Mouse (Mus musculus): ENCODE data around the gene Foxp1. TPM values are rescaled to one million over a fixed set of nuclear protein-coding genes. Genes with fewer than 3 reads are reported as not detected.

The Foxp1 gene
- polyA plus RNA-seq, 1 experiment from 2014 or later: 121 TPM

- H3K27ac ChIP-seq (ENCODE audit: low read length): peak overlapping the region; percentile 82
- peak; percentile 89 for ATAC-seq
Observed at GRCm38 (mm10) chr6:99175377-99175776, 347.1 kb downstream of the Foxp1 start.

DNA sequence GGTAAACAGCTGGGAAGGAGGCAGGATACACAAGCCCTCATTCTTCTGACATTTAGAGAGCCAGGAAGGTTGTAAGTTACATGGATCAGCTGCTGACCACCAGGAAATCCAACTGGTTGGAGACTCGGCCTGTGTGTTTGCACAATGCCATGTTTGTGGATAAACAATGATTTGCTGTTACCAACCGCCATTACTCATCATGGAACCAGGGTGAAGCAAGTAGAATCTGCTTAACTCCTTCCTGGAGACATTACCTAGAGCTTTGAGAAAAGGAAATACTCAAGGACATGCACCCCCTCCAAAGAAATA, 348.7 kb downstream of the Foxp1 start:
- ATAC-seq: peak; percentile 30
- H3K27me3 ChIP-seq (replicated peaks; ENCODE audit: insufficient read depth, low read length): no peaks in the 10 kb centered on the region
- WGBS: 21% methylated on average over 2 of the region's 2 CpGs
- no peaks in the 10 kb centered on the region for H3K9me3 ChIP-seq (ENCODE audit: low read length)
- H3K4me2 ChIP-seq (replicated peaks; ENCODE audit: low read depth, low read length): 0 out of 2 replicates have a peak overlapping the region, but pooled peaks have one; percentile 47
- no peaks in the 10 kb centered on the region for H3K36me3 ChIP-seq (ENCODE audit: insufficient read depth, low read length)
- H3K27ac ChIP-seq (ENCODE audit: low read length): peak overlapping the region; percentile 95
- peak; percentile 87 for DNase-seq (ENCODE audit: low spot score)
- peaks cover 18% of the 10 kb centered on the region; the same call in 1 of the 2 replicates for H3K4me1 ChIP-seq (ENCODE audit: insufficient read depth, low read depth, low read length)
- H3K4me3 ChIP-seq (ENCODE audit: low read depth, low read length): no peak overlapping the region
- TF ChIP-seq CTCF (IDR thresholded peaks at IDR 0.05) (no peak), EP300 (IDR thresholded peaks at IDR 0.05) (no peak; the same call in 1 of the 2 replicates)
- no peak overlapping the region for H3K9ac ChIP-seq (replicated peaks; ENCODE audit: low read depth)

More at GRCm38 (mm10) chr6:99175377-99175776, 347.1 kb downstream of the Foxp1 start:
- Histone ChIP-seq H3K9ac (replicated peaks; ENCODE audit: low read depth) (no peak overlapping the region), H3K4me2 (replicated peaks; ENCODE audit: low read depth, low read length) (no peak overlapping the region), H3K9me3 (ENCODE audit: low read length) (no peaks in the 10 kb centered on the region), H3K36me3 (ENCODE audit: insufficient read depth, low read length) (no peaks in the 10 kb centered on the region), H3K27me3 (replicated peaks; ENCODE audit: insufficient read depth, low read length) (no peaks in the 10 kb centered on the region), H3K4me3 (ENCODE audit: low read depth, low read length) (no peak overlapping the region), H3K4me1 (ENCODE audit: insufficient read depth, low read depth, low read length) (peaks cover 18% of the 10 kb centered on the region; the same call in 1 of the 2 replicates)
- DNase-seq (ENCODE audit: low spot score): peak; percentile 95
- 36% methylated on average over 5 of the region's 5 CpGs for WGBS
- peak; percentile 100 for TF ChIP-seq EP300 (IDR thresholded peaks at IDR 0.05)
- no peak for TF ChIP-seq CTCF (IDR thresholded peaks at IDR 0.05)

DNA sequence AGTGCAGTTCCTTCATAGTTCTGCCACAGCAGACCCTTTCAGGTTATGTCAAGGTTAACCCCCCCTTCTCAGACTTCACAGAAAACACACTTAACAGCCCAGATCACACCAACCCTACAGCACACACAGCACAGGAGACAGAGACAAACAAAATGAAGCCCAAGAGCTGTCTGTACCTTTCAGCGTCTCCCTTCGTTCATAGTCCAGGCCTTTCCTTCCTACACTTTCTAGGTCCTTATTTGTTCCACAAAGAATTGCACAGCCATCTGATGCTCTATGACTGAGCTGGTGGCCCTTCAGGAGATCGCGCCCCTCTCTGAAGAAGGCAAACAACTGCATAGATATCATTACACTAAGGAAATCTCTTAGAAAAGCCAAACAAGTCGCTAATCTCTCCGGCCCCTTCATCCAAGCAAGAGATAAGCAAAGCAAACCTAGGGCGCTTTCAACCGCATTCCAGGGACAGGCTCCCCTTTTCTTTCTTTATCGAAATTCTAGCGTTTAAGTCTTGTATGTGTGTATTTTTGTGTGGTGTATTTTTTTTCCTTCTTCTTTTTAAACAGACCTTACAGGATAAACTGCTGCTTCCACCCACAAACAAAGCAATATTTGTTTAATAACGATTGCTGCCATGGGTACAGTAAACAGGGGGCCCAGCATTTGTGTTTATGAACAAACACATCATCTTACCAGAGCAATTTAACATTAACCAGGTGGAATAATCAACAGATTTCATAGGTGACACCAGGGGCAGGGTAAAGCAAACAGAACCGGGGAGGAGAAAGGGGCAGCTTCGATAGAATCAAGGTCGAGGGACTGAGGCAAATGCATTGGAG, 349.2 kb downstream of the Foxp1 start:
- 27% methylated on average over 14 of the region's 14 CpGs for WGBS
- DNase-seq (ENCODE audit: low spot score): peak; percentile 67
- Histone ChIP-seq H3K27ac (ENCODE audit: low read length) (peak overlapping the region; percentile 95), H3K27me3 (replicated peaks; ENCODE audit: insufficient read depth, low read length) (no peaks in the 10 kb centered on the region), H3K9me3 (ENCODE audit: low read length) (no peaks in the 10 kb centered on the region), H3K36me3 (ENCODE audit: insufficient read depth, low read length) (no peaks in the 10 kb centered on the region), H3K9ac (replicated peaks; ENCODE audit: low read depth) (peak overlapping the region; percentile 41), H3K4me2 (replicated peaks; ENCODE audit: low read depth, low read length) (peak overlapping the region; percentile 47), H3K4me1 (ENCODE audit: insufficient read depth, low read depth, low read length) (peaks cover 18% of the 10 kb centered on the region; the same call in 1 of the 2 replicates), H3K4me3 (ENCODE audit: low read depth, low read length) (peak overlapping the region; percentile 30)
- TF ChIP-seq CTCF (IDR thresholded peaks at IDR 0.05) (no peak), EP300 (IDR thresholded peaks at IDR 0.05) (peak; percentile 44; the same call in 1 of the 2 replicates)
- peak; percentile 7; the same call in 1 of the 2 replicates for ATAC-seq

DNA sequence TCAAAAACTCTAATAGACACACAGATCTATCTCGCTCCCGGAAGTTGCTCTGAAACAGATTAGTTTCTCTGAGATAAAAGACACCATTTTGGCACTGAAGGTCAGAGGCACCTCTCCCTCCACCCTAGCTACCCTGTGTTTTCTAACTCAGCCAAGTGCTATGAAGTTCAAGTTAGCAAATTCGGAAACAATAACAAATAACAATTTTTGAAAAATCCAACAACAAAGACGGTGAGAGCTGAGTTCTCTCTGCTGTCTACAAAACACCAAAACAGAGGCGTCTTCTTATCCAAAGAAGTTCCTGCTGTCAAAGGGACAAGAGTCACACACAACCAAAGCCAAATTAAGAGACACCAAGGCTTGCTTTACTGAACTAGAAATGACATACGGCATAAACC, 349.9 kb downstream of the Foxp1 start:
- Histone ChIP-seq H3K4me3 (ENCODE audit: low read depth, low read length) (peak overlapping the region; percentile 30), H3K9ac (replicated peaks; ENCODE audit: low read depth) (peak overlapping the region; percentile 41), H3K36me3 (ENCODE audit: insufficient read depth, low read length) (no peaks in the 10 kb centered on the region), H3K4me1 (ENCODE audit: insufficient read depth, low read depth, low read length) (peaks cover 18% of the 10 kb centered on the region; the same call in 1 of the 2 replicates), H3K9me3 (ENCODE audit: low read length) (no peaks in the 10 kb centered on the region), H3K27ac (ENCODE audit: low read length) (peak overlapping the region; percentile 95), H3K27me3 (replicated peaks; ENCODE audit: insufficient read depth, low read length) (no peaks in the 10 kb centered on the region), H3K4me2 (replicated peaks; ENCODE audit: low read depth, low read length) (peak overlapping the region; percentile 47)
- no peak for TF ChIP-seq CTCF (IDR thresholded peaks at IDR 0.05)
- TF ChIP-seq EP300 (IDR thresholded peaks at IDR 0.05): no peak
- 38% methylated on average over 6 of the region's 6 CpGs for WGBS
- ATAC-seq (no peak), DNase-seq (ENCODE audit: low spot score) (peak; percentile 57)

DNA sequence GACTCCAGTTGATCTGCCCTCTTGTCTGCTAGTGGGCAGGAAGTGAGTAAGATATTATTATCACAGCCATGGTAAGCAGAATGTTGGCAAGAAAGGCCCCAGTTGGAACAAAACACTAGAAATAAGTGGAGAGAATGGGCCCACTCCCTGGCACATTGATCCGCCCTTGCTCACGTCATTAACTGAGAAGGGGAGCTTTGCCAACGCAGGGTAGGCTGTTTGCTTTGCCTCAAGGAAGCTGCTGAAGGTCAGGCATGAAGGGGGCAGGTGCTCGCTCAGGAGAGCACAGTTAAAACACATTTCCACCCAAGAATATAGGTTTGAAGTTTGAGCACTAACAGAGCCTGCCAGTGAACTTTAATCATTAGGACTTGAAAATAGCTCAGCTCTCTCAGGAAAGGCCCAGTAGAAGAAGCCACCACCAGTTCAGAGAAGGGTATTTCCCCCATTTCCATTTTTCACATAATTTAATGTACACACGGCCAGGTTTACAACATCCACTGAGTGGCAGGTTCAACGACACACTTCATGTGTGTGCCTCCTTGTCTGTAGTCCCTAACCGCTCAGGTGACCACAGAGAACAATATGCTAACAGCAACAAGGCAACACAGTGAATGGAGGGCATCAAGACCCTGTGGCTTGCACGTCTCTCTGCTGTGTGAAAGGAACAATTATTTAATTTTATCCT, 350.5 kb downstream of the Foxp1 start:
- H3K4me2 ChIP-seq (replicated peaks; ENCODE audit: low read depth, low read length): peak overlapping the region; percentile 47
- H3K9me3 ChIP-seq (ENCODE audit: low read length): no peaks in the 10 kb centered on the region
- H3K27ac ChIP-seq (ENCODE audit: low read length): peak overlapping the region; percentile 95
- DNase-seq (ENCODE audit: low spot score): peak; percentile 91
- no peaks in the 10 kb centered on the region for H3K36me3 ChIP-seq (ENCODE audit: insufficient read depth, low read length)
- H3K27me3 ChIP-seq (replicated peaks; ENCODE audit: insufficient read depth, low read length): no peaks in the 10 kb centered on the region
- H3K4me3 ChIP-seq (ENCODE audit: low read depth, low read length): peak overlapping the region; percentile 30
- 32% methylated on average over 8 of the region's 8 CpGs for WGBS
- peak; percentile 69 for ATAC-seq
- peak overlapping the region; percentile 41 for H3K9ac ChIP-seq (replicated peaks; ENCODE audit: low read depth)
- peaks cover 22% of the 10 kb centered on the region for H3K4me1 ChIP-seq (ENCODE audit: insufficient read depth, low read depth, low read length)
- TF ChIP-seq EP300 (IDR thresholded peaks at IDR 0.05): peak; percentile 97
- no peak for TF ChIP-seq CTCF (IDR thresholded peaks at IDR 0.05)

GRCm38 (mm10) chr6:99171281-99171825, 351.2 kb downstream of the Foxp1 start:
- Histone ChIP-seq H3K4me2 (replicated peaks; ENCODE audit: low read depth, low read length) (peak overlapping the region; percentile 47), H3K9ac (replicated peaks; ENCODE audit: low read depth) (no peak overlapping the region), H3K27ac (ENCODE audit: low read length) (peak overlapping the region; percentile 95), H3K36me3 (ENCODE audit: insufficient read depth, low read length) (no peaks in the 10 kb centered on the region), H3K4me1 (ENCODE audit: insufficient read depth, low read depth, low read length) (peaks cover 22% of the 10 kb centered on the region), H3K4me3 (ENCODE audit: low read depth, low read length) (no peak overlapping the region), H3K27me3 (replicated peaks; ENCODE audit: insufficient read depth, low read length) (no peaks in the 10 kb centered on the region), H3K9me3 (ENCODE audit: low read length) (no peaks in the 10 kb centered on the region)
- 0 out of 2 replicates have a peak, but pooled peaks have one; percentile 8 for ATAC-seq
- 43% methylated on average over 6 of the region's 6 CpGs for WGBS
- no peak for TF ChIP-seq EP300 (IDR thresholded peaks at IDR 0.05)
- TF ChIP-seq CTCF (IDR thresholded peaks at IDR 0.05): no peak
- DNase-seq (ENCODE audit: low spot score): peak; percentile 64
